ENCODE assay signal across 1 mouse cellular context in genomic region chr5:125404536-125404902, GRCm38 (mm10).
TF ChIP-seq lines count a peak whose summit lies in the region.

No protein-coding gene starts in this region.

TF ChIP-seq in MEL, 35 proteins besides CTCF, POLR2A, EP300 and RAD21 (continued from another document):
- TF ChIP-seq HCFC1 (IDR thresholded peaks at IDR 0.05; ENCODE audit: low read depth, low read length) (peak; percentile 42; the same call in 1 of the 2 replicates), KAT2A (conservative IDR thresholded peaks at IDR 0.05; ENCODE audit: low read depth, low read length) (no peak), MYB (IDR thresholded peaks at IDR 0.05; ENCODE audit: low read depth, low read length) (no peak), RCOR1 (IDR thresholded peaks at IDR 0.05; ENCODE audit: low read depth, low read length) (no peak)
TF ChIP-seq in MEL: peak in this region for 2.
